Mouse (Mus musculus) inflammation-experienced regulatory T-cells, adult 6 months (primary cell): ENCODE measurements at regions not wholly inside any gene's neighbourhood (a gene's known extent, or its start where the extent isn't known, plus 50 kb on each side); places are given as distances from the start of the nearest gene placed in this dataset.
"Not testable (repeated sequence)": the region's sequence is repeated elsewhere in the genome, so short reads cannot be mapped to it uniquely, and the experiment has no call there.

ENCODE experiments used
- ATAC-seq: one replicate; pipeline ENCODE4 v1.8.0; 2017

- no peak for ATAC-seq
Measured at GRCm38 (mm10) chr3:117265790-117266189, 94.9 kb downstream of the Plppr4 start.

- ATAC-seq: no peak
Measured at GRCm38 (mm10) chr3:117247833-117248232, 112.8 kb downstream of the Plppr4 start.

GRCm38 (mm10) chr3:117241810-117242209, 118.9 kb downstream of the Plppr4 start:
- no peak for ATAC-seq

- no peak for ATAC-seq
Measured at GRCm38 (mm10) chr3:117226616-117227015, 134.1 kb downstream of the Plppr4 start.

GRCm38 (mm10) chr3:117225041-117225440, 135.6 kb downstream of the Plppr4 start:
- no peak for ATAC-seq

GRCm38 (mm10) chr3:117217952-117218351, 142.7 kb downstream of the Plppr4 start:
- ATAC-seq: no peak

- ATAC-seq: no peak
Measured at GRCm38 (mm10) chr3:117191903-117192302, 168.8 kb downstream of the Plppr4 start.

- ATAC-seq: no peak
Measured at GRCm38 (mm10) chr3:117188782-117189500, 171.7 kb downstream of the Plppr4 start.

GRCm38 (mm10) chr3:117183654-117184184, 177.0 kb downstream of the Plppr4 start:
- no peak for ATAC-seq

- no peak for ATAC-seq
Measured at GRCm38 (mm10) chr3:117169740-117170139, 190.9 kb downstream of the Plppr4 start.

GRCm38 (mm10) chr3:117163046-117163445, 194.3 kb upstream of the Palmd start:
- no peak for ATAC-seq

GRCm38 (mm10) chr3:117160689-117161088, 191.9 kb upstream of the Palmd start:
- not testable (repeated sequence) for ATAC-seq

GRCm38 (mm10) chr3:117155274-117155673, 186.5 kb upstream of the Palmd start:
- no peak for ATAC-seq

GRCm38 (mm10) chr3:117153011-117153473, 184.3 kb upstream of the Palmd start:
- ATAC-seq: no peak

GRCm38 (mm10) chr3:117152414-117152813, 183.6 kb upstream of the Palmd start:
- ATAC-seq: no peak

- ATAC-seq: no peak
Measured at GRCm38 (mm10) chr3:117147414-117147813, 178.6 kb upstream of the Palmd start.

GRCm38 (mm10) chr3:117139835-117140234, 171.0 kb upstream of the Palmd start:
- no peak for ATAC-seq

GRCm38 (mm10) chr3:117138720-117139119, 169.9 kb upstream of the Palmd start:
- no peak for ATAC-seq

- no peak for ATAC-seq
Measured at GRCm38 (mm10) chr3:117132897-117133296, 164.1 kb upstream of the Palmd start.

- ATAC-seq: no peak
Measured at GRCm38 (mm10) chr3:117122211-117122610, 153.4 kb upstream of the Palmd start.

GRCm38 (mm10) chr3:117120086-117121055, 151.6 kb upstream of the Palmd start:
- ATAC-seq: no peak

- ATAC-seq: no peak
Measured at GRCm38 (mm10) chr3:117119576-117119975, 150.8 kb upstream of the Palmd start.

- ATAC-seq: no peak
Measured at GRCm38 (mm10) chr3:117117838-117118237, 149.1 kb upstream of the Palmd start.
